Mouse (Mus musculus) heart, adult 2 months (tissue): ENCODE results near the gene Mrps35.

Experiments used
- CTCF ChIP-seq: fragments of 200-600 bp; IDR thresholded peaks from 2 replicates; pipeline ENCODE4 v1.8.1; 2022; ENCODE audit warnings: antibody characterized with exemption, mild to moderate bottlenecking, moderate library complexity
- POLR2A ChIP-seq: fragments of 200-500 bp; IDR thresholded peaks from 2 replicates; pipeline ENCODE4 v1.6.1; 2011; ENCODE audit warnings: mild to moderate bottlenecking, low read depth, low read length, control low read depth; ENCODE audit not compliant: insufficient read depth

DNA sequence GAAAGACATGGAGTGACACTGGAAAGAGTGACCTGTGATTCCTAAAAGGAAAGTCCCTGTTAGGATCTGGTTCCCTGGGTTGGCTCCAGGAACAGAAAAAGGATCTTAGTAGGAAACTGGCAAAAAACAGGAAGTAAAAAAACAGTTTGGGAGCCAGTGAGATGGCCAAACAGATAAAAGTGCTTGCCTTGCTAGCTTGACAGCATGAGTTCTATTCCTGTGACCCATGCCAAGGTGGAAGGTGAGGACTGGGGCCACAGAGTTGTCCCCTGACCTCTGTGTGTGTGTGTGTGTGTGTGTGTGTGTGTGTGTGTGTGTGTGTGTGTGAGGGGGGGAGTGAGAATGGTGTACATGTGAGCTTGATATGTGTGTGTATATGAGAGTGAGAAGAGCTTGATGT is 19.0 kb upstream of the Mrps35 start:
- no peak for TF ChIP-seq POLR2A
- TF ChIP-seq CTCF = no peak
